ENCODE assay signal across 14 mouse cellular contexts in the genomic region with DNA sequence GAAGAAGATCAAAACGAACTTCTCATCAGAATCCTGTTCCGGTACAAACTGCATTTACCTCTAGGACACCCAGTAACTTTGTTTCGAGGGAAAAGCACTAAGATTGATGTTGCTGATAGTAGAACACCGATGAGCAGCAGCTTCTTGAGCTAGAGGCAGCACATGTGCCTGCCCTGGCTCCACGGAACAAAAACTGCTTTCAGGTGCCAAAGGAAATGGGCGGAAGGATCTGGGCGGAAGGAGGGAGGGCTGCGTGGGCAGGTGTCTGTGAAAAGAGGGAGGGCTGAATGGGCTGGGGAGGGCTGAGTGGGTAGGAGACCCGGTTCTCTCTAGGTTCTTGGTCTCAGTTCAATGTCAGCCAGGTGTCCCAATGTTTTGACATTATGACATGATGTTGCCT. TPM values are rescaled to one million over a fixed set of nuclear protein-coding genes. Genes with fewer than 3 reads are reported as not detected.
DNase-seq lines count a peak whose midpoint lies in the region.
"Had no signal": no experiment of that assay in that cellular context is flagged by ENCODE, and none has a peak within 500 bp of the region (broad histone marks: within the 10 kb centered on the region; RNA-seq: fewer than 3 reads in every experiment).

No protein-coding gene starts in this region.

- peak; percentile 83 for DNase-seq in CD4-positive, CD25-positive, alpha-beta regulatory T cell, adult 2 months (ENCODE audit: low read depth, low spot score)
- DNase-seq in T-cell, adult 2 months (ENCODE audit: low spot score) = peak; percentile 81
- peak; percentile 86 for DNase-seq in naive thymus-derived CD4-positive, alpha-beta T cell, adult 2 months (ENCODE audit: low read depth)
- DNase-seq in thymus, postnatal 10 days (ENCODE audit: low spot score in 2 of 2) = peak; percentile 64 to 71
- no peak for DNase-seq in gastrocnemius, postnatal 4 days (ENCODE audit: low spot score in 2 of 2)
- no peak for DNase-seq in left cerebral cortex, adult 9 months (ENCODE audit: low spot score in 2 of 2)
- no peak for DNase-seq in adrenal gland, postnatal 25 days
- no peak for DNase-seq in adrenal gland, adult 8-10 months
- DNase-seq: cerebellum, adult 18-20 months; cerebellum, postnatal 25 days; gastrocnemius, adult 2 months; heart, adult 18-20 months; heart, postnatal 14 days; kidney, adult 2 months had no signal

RNA-seq across cellular contexts. Expression of a gene that starts 39.5 kb away (rescaled TPM):
- 10 to 100 TPM; 24.8 to 25.4 TPM for total RNA-seq in gastrocnemius, postnatal 4 days (2021)
- total RNA-seq in adrenal gland, postnatal 25 days (2021) = 17.7 and 20.0 TPM in 2 replicates
- total RNA-seq in adrenal gland, adult 8-10 months (2022) = 10 to 100 TPM; 22.0 to 23.9 (median 22.7) TPM

RNA-seq across cellular contexts. Expression of a gene that starts 47.0 kb away (rescaled TPM):
- 100 to 1,000 TPM in 1 of 2 experiments, 10 to 100 TPM in 1; 82.2 to 103 TPM for total RNA-seq in gastrocnemius, postnatal 4 days (2021)
- 107 and 137 TPM in 2 replicates for total RNA-seq in adrenal gland, postnatal 25 days (2021)
- 100 to 1,000 TPM in 3 of 4 experiments, 10 to 100 TPM in 1; 97.5 to 131 (median 112) TPM for total RNA-seq in adrenal gland, adult 8-10 months (2022)

RNA-seq across cellular contexts. Expression of a gene that starts 50.4 kb away (rescaled TPM):
- total RNA-seq in gastrocnemius, postnatal 4 days (2021) = 10 to 100 TPM; 73.6 to 86.9 TPM
- total RNA-seq in adrenal gland, postnatal 25 days (2021) = 58.5 and 86.2 TPM in 2 replicates
- total RNA-seq in adrenal gland, adult 8-10 months (2022) = 10 to 100 TPM; 76.8 to 85.9 (median 84.7) TPM

Comparison
In these comparisons a context has a peak if more than half of its experiments do, and no peak if none do; other contexts are left out.
1. DNase-seq: peak in CD4-positive, CD25-positive, alpha-beta regulatory T cell, adult 2 months (single experiment), T-cell, adult 2 months (single experiment), naive thymus-derived CD4-positive, alpha-beta T cell, adult 2 months (single experiment) and thymus, postnatal 10 days (2 of 2); none in gastrocnemius, postnatal 4 days (0 of 2), left cerebral cortex, adult 9 months (0 of 2), adrenal gland, postnatal 25 days (single experiment) and adrenal gland, adult 8-10 months (single experiment).